Mouse (Mus musculus) liver, embryonic 16.5 days (tissue): ENCODE data around the gene Celf3. TPM values are rescaled to one million over a fixed set of nuclear protein-coding genes. Genes with fewer than 3 reads are reported as not detected.

ENCODE experiments used
- ATAC-seq: fragments of 200-750 bp; cut with Nextera tagmentation; 2 replicates; pipeline ENCODE4 v1.8.0; 2017; ENCODE audit warnings: low read depth, mild to moderate bottlenecking, moderate number of reproducible peaks, moderate library complexity
- H3K27ac ChIP-seq: fragments of 300-500 bp; sonication (generic); 2 replicates; pipeline ENCODE4 v1.5.1; 2014; ENCODE audit warnings: mild to moderate bottlenecking, low read length
- H3K27me3 ChIP-seq: fragments of 300-500 bp; sonication (generic); 2 replicates; pipeline ENCODE4 v1.6.1; 2014; ENCODE audit warnings: low read depth, low read length, mixed read lengths; ENCODE audit not compliant: control insufficient read depth, insufficient read depth
- H3K36me3 ChIP-seq: fragments of 300-500 bp; sonication (generic); 2 replicates; pipeline ENCODE4 v1.6.1; 2014; ENCODE audit warnings: mild to moderate bottlenecking; ENCODE audit not compliant: control insufficient read depth, insufficient read depth
- H3K4me1 ChIP-seq: fragments of 300-500 bp; sonication (generic); 2 replicates; pipeline ENCODE4 v1.6.1; 2014; ENCODE audit warnings: low read depth, low read length, mixed read lengths; ENCODE audit not compliant: control insufficient read depth
- H3K4me2 ChIP-seq: fragments of 300-500 bp; sonication (generic); 2 replicates; pipeline ENCODE4 v1.6.1; 2014; ENCODE audit warnings: low read depth, low read length, mixed read lengths
- H3K4me3 ChIP-seq: fragments of 300-500 bp; sonication (generic); 2 replicates; pipeline ENCODE4 v1.5.1; 2014; ENCODE audit warnings: low read depth, mild to moderate bottlenecking, low read length
- H3K9ac ChIP-seq: fragments of 300-500 bp; sonication (generic); 2 replicates; pipeline ENCODE4 v1.6.1; 2014; ENCODE audit warnings: low read depth, low read length
- H3K9me3 ChIP-seq: fragments of 300-500 bp; sonication (generic); replicated peaks from 2 replicates; pipeline ENCODE4 v1.6.1; 2016; ENCODE audit warnings: low read length; ENCODE audit not compliant: control insufficient read depth
- WGBS: fragments of 180-500 bp; shearing (Covaris S2); extraction: QIAGEN DNeasy Blood & Tissue Kit; methylation state at CpG from one replicate; pipeline ENCODE4 v1.1.7; 2014; ENCODE audit not compliant: insufficient replicate concordance; 5-methylcytosine and 5-hydroxymethylcytosine counted together
- polyA plus RNA-seq: library from polyadenylated mRNA; unstranded; fragments of >200 nt; fragmentation: Nextera tagmentation; extraction: Ambion mirVana; gene quantifications from 2 replicates; pipeline ENCODE4 v1.2.1, GENCODE M21; 2015

Celf3 gene
- polyA plus RNA-seq = 0.18 and 0.33 TPM in 2 replicates

DNA sequence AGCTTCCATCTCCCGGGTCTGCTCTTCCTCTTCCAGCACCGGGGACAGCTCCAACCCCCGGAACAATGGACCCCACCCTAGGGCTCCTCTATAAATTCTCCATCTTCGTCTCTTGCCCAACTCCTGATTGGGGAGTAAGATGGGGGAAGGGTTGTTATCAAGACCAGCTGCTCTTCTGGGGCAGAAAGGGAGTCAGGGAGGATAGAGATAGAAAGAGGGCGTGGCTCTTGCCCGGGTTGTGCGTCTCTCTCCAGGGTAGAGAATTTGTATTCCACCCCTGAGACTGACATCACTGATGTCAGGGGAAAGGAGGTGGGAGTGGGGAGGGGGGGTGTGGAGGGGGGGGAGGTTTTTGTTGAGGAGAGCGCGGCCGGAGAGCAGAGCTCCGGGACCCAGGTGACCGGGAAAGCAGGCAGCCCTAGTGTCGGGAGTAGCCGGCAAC lies at the start of gene Celf3:
Gene Celf3 (plus strand): TSS at position 315 of the 442 bp plus-strand sequence.
- Histone ChIP-seq H3K4me3 (no peak within 1 kb of the TSS), H3K9ac (no peak within 1 kb of the TSS), H3K36me3 (no peaks in the 10 kb centered on the region), H3K4me2 (no peak within 1 kb of the TSS; the same call in 1 of the 2 replicates), H3K27ac (no peak within 1 kb of the TSS), H3K27me3 (peaks cover 30% of the 10 kb centered on the region), H3K9me3 (no peaks in the 10 kb centered on the region), H3K4me1 (no peaks in the 10 kb centered on the region; the same call in 1 of the 2 replicates)
- ATAC-seq = peak; percentile 60
- WGBS = 6% methylated on average over 14 of the region's 14 CpGs

DNA sequence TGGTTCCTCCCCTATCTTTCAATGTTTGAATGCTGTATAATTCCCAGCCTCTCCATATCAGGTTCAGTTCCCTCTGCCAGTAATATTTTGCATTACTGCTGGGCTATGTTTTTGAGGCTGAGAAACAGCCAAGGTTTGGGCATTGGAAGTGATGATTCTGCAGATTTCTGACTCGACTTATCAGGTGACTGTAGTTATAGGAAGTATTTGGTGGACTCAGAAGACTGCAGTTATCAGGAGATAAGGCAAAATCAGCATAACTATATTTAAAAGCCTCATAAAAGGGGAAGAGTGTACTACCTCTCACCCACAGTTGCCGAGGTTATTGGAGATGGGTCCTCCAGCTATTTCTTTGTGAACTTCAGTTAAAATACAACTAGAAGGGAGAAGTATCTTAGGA lies 47.1 kb upstream of the Celf3 start:
- Histone ChIP-seq H3K4me1 (no peaks in the 10 kb centered on the region; the same call in 1 of the 2 replicates), H3K27me3 (no peaks in the 10 kb centered on the region), H3K36me3 (no peaks in the 10 kb centered on the region), H3K27ac (no peak overlapping the region), H3K4me2 (no peak overlapping the region), H3K4me3 (no peak overlapping the region), H3K9me3 (no peaks in the 10 kb centered on the region), H3K9ac (no peak overlapping the region)
- no peak for ATAC-seq
- WGBS = 12% methylated on average over 2 of the region's 2 CpGs

DNA sequence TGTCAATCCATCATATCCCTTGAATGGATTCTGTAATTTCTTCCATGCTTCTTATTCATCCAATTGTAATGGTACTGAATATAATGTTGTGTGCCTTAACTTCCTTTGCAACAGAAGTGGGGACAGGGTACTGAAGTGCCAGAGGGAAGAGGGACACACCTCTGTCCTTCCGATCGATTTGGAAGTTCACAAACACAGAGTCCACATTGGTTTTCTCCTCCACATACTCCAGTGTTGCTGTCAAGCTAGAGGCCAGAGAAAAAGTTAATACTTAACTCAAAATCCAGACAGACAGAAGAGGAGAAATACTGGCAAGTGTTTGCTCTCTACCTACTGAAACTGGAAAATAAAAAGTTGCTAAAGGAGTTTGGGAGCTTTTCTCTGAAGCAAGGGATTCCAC lies 43.8 kb upstream of the Celf3 start:
- Histone ChIP-seq H3K9ac (no peak overlapping the region), H3K4me3 (no peak overlapping the region), H3K36me3 (no peaks in the 10 kb centered on the region), H3K4me2 (no peak overlapping the region), H3K27ac (peak overlapping the region; percentile 76), H3K4me1 (no peaks in the 10 kb centered on the region; the same call in 1 of the 2 replicates), H3K27me3 (no peaks in the 10 kb centered on the region), H3K9me3 (no peaks in the 10 kb centered on the region)
- 63% methylated on average over 2 of the region's 2 CpGs for WGBS
- peak; percentile 66 for ATAC-seq

DNA sequence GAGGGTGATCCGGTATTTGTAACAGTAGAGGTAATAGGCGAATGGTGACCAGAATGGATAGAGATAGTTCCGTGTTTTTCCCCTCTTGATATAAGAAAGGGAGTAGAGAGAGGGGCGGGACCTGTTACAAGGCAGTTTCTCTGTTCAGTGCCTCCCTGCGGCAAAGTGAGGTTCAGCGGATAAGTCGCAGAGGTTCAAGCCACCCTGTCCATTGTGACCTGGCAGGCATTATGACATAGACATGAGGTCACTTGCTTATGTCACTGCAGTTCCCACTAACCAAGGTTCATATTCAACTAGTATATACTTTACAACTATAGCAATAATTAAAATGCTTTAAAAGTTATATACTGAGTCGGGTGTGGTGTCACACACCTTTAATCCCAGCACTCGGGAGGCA lies 41.7 kb upstream of the Celf3 start:
- no peak for ATAC-seq
- Histone ChIP-seq H3K27ac (no peak overlapping the region), H3K9me3 (no peaks in the 10 kb centered on the region), H3K4me3 (no peak overlapping the region), H3K9ac (no peak overlapping the region), H3K27me3 (peaks cover 6% of the 10 kb centered on the region), H3K4me2 (no peak overlapping the region), H3K4me1 (no peaks in the 10 kb centered on the region; the same call in 1 of the 2 replicates), H3K36me3 (no peaks in the 10 kb centered on the region)
- WGBS = 72% methylated on average over 9 of the region's 9 CpGs

DNA sequence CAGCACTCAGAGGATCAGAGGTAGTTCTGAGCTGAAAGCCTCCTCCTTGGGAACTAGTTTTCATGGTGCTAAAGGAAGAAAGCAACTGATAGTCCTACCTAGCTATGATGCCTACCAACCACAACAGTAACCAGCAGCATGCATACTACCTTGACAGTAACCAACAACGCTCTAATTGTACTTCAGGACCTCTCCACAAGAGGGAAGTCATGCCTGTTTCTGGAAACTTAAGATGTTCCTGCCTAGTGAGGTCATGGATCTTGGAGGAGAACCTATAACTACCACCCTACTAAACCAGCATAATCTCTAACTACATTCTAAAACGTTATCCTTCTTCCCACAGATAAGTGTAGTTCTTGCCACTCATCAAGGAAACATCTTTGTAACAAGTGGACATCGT lies 36.9 kb upstream of the Celf3 start:
- ATAC-seq = no peak
- WGBS = 34% methylated on average over 3 of the region's 3 CpGs

DNA sequence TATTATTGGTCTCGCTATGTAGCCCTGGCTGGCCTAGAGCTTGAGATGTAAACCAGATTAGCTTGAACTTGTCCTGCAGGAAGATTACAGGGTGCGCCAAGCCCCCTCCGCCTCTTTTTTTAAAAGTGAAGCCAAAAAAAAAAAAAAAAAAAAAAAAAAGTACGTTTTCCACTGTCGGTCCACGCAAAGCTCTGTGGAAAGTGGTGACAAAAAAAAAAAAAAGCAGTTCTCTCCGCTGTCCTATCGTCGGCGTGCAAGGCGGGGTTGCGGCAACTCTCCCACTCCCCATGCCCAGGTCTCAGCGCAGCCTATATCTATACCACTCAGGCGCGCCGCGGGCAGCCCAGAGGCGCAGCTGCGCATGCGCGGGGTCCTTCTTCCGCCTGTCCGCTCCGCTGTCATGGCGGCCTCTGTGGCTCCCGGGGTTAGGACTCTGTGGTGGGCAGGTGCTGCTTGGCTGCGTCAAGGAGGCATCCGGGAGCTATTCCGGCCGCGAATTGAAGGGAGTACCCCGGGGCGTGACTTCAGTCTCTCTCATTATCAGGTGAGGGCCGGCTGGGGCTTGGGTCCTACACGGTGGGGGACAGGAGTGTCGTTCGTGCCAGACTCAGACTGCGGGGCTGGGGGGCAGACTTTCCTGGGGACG lies 35.0 kb upstream of the Celf3 start, which contains the start of gene Mrpl9:
Gene Mrpl9 (plus strand): TSS at position 368 of the 646 bp plus-strand sequence.
- WGBS = under 1% methylated on average over 38 of the region's 39 CpGs
- H3K4me2 ChIP-seq = peak within 1 kb of the TSS; percentile 89
- H3K27ac ChIP-seq = peak within 1 kb of the TSS; percentile 61
- ATAC-seq = peak; percentile 99
- H3K4me1 ChIP-seq = peaks cover 9% of the 10 kb centered on the region
- H3K4me3 ChIP-seq = peak within 1 kb of the TSS; percentile 93
- H3K36me3 ChIP-seq = peaks cover 18% of the 10 kb centered on the region
- H3K9ac ChIP-seq = peak within 1 kb of the TSS; percentile 93
- no peaks in the 10 kb centered on the region for H3K9me3 ChIP-seq
- H3K27me3 ChIP-seq = peaks cover 6% of the 10 kb centered on the region

More for the DNA sequence above, 36.9 kb upstream of the Celf3 start:
- H3K4me3 ChIP-seq = no peak overlapping the region
- H3K36me3 ChIP-seq = peaks cover 8% of the 10 kb centered on the region
- no peaks in the 10 kb centered on the region for H3K9me3 ChIP-seq
- peaks cover 9% of the 10 kb centered on the region for H3K4me1 ChIP-seq
- no peak overlapping the region for H3K4me2 ChIP-seq
- H3K27ac ChIP-seq = no peak overlapping the region
- no peak overlapping the region for H3K9ac ChIP-seq
- H3K27me3 ChIP-seq = peaks cover 6% of the 10 kb centered on the region

DNA sequence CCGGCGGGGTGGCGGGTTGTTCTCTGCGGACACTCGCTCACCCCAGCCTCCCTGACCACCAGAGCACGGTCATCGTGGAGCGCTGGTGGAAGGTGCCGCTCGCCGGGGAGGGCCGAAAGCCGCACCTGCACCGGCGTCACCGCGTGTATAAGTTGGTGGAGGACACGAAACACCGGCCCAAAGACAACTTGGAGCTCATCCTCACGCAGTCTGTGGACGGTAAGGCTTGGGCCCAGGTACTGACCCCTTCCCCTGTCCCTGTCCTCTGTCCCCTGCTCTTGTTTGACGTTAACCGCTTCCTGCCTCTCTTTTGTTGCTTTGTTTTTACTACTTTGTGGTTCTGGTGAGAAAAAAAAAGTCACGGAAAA lies 34.5 kb upstream of the Celf3 start, which contains the start of gene Oaz3:
Gene Oaz3 (minus strand): TSS at position 319 of the 368 bp plus-strand sequence.
- WGBS = 1% methylated on average over 24 of the region's 24 CpGs
- no peaks in the 10 kb centered on the region for H3K9me3 ChIP-seq
- peak within 1 kb of the TSS; percentile 89 for H3K4me2 ChIP-seq
- H3K27me3 ChIP-seq = peaks cover 6% of the 10 kb centered on the region
- H3K36me3 ChIP-seq = peaks cover 21% of the 10 kb centered on the region
- peaks cover 9% of the 10 kb centered on the region for H3K4me1 ChIP-seq
- H3K4me3 ChIP-seq = peak within 1 kb of the TSS; percentile 93
- peak; percentile 57 for ATAC-seq
- H3K27ac ChIP-seq = peak within 1 kb of the TSS; percentile 61
- peak within 1 kb of the TSS; percentile 93 for H3K9ac ChIP-seq

DNA sequence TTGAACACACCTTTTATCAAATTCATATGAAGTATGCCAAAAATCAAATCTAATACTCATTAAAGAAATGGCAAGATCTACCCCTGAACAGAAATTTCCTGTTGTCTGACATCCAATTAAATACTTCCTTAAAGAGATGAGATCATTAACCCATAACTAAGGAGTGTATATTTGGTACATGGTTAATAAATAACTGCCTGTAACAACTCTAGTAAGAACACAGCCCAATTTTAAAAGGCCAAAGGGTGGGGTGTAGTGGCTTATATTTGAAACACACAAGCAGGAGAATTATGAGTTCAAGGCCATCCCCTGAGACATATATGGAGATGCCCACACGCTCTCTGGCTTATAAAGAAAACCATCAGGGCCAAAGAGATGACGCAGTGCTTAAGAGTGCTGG lies 28.7 kb upstream of the Celf3 start:
- no peaks in the 10 kb centered on the region for H3K9me3 ChIP-seq
- no peaks in the 10 kb centered on the region for H3K27me3 ChIP-seq
- no peak overlapping the region for H3K4me3 ChIP-seq
- no peak overlapping the region for H3K27ac ChIP-seq
- ATAC-seq = no peak
- H3K36me3 ChIP-seq = peaks cover 21% of the 10 kb centered on the region
- H3K9ac ChIP-seq = no peak overlapping the region
- H3K4me2 ChIP-seq = no peak overlapping the region
- H3K4me1 ChIP-seq = peaks cover 5% of the 10 kb centered on the region
- 71% methylated on average over 2 of the region's 2 CpGs for WGBS

DNA sequence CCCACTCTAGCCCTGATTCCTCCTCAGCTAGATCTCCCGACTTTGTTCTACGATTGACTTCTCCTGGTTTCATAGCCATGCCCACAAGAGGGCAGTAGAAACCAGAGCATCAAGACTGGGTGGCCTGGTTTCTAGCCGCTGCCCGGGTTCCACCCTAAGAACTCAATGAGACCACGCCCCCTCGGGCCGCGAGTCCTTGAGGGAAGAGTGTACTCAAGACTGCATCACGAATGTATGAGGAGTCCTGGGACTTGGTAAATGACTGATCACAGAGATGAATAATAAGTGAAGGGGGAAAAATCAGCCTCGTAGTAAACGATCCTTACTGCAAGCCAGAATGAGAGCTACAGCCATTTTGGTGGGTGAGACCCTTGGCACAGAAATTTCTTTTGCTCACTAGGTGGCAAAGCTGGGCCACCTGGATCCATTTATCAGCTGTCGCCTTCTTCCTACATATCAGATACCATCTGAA lies 21.5 kb upstream of the Celf3 start:
- Histone ChIP-seq H3K9ac (no peak overlapping the region), H3K27me3 (no peaks in the 10 kb centered on the region), H3K9me3 (no peaks in the 10 kb centered on the region; the same call in 1 of the 2 replicates), H3K36me3 (no peaks in the 10 kb centered on the region), H3K4me3 (peak overlapping the region; percentile 32), H3K4me1 (peaks cover 3% of the 10 kb centered on the region; the same call in 1 of the 2 replicates), H3K27ac (no peak overlapping the region), H3K4me2 (peak overlapping the region; percentile 44)
- 2% methylated on average over 12 of the region's 12 CpGs for WGBS
- peak; percentile 66 for ATAC-seq
